Mouse (Mus musculus): ENCODE data around the gene Zfp579.

- no peak for TF ChIP-seq POLR2A (IDR thresholded peaks at IDR 0.05; ENCODE audit: insufficient read depth, low read depth, low read length)
- peak; percentile 64 for TF ChIP-seq CTCF (IDR thresholded peaks at IDR 0.05)
- TF ChIP-seq EP300 (IDR thresholded peaks at IDR 0.05; ENCODE audit: insufficient read depth, low read depth, low read length) = no peak
Measured at GRCm38 (mm10) chr7:4999876-5000275, 3.9 kb upstream of the Zfp579 start.
